Mouse (Mus musculus) stomach, adult 2 months (tissue): ENCODE results near the gene Sept14. TPM values are rescaled to one million over a fixed set of nuclear protein-coding genes. Genes with fewer than 3 reads are reported as not detected.

Experiments
- polyA plus RNA-seq: library from polyadenylated mRNA; depleted of rRNA; stranded (reverse); fragments of >200 nt; gene quantifications from 2 replicates; pipeline ENCODE4 v1.2.3, GENCODE M21; 2012; rRNA removed

Sept14 gene
- polyA plus RNA-seq = not detected in 2 replicates

GRCm38 (mm10) chr5:129708412-129708811 lies at the start of gene Sept14:
Sept14 (minus strand) TSS chr5:129708512.

GRCm38 (mm10) chr5:129724834-129725773 lies 16.8 kb upstream of the Sept14 start, which contains the start of gene Nipsnap2:
Nipsnap2 (plus strand) TSS chr5:129725063.

GRCm38 (mm10) chr5:129715326-129715861 lies 7.1 kb upstream of the Sept14 start, which contains the start of gene Mrps17:
Mrps17 (plus strand) TSS chr5:129715497.

GRCm38 (mm10) chr5:129670036-129670458 lies 38.3 kb downstream of the Sept14 start, which contains the start of gene Zfp11:
Zfp11 (minus strand) TSS chr5:129670099.

Other genes with a start within 250 kb of the Sept14 start
- gene Sfswap, start 207.3 kb downstream of the Sept14 start, polyA plus RNA-seq = 44.2 and 58.8 TPM in 2 replicates
- gene Mmp17, start 124.3 kb downstream of the Sept14 start, polyA plus RNA-seq = 4.1 and 4.6 TPM in 2 replicates
- 0.32 and 0.35 TPM in 2 replicates for gene Zfp11, start 38.4 kb downstream of the Sept14 start, polyA plus RNA-seq
- gene Mrps17, start 7.0 kb upstream of the Sept14 start, polyA plus RNA-seq = 30.9 and 37.4 TPM in 2 replicates
- gene Nipsnap2, start 16.6 kb upstream of the Sept14 start, polyA plus RNA-seq = 13.1 and 16.2 TPM in 2 replicates
- gene Psph, start 78.9 kb upstream of the Sept14 start, polyA plus RNA-seq = 11.9 and 13.8 TPM in 2 replicates
- gene Sumf2, start 138.5 kb upstream of the Sept14 start, polyA plus RNA-seq = 5.2 and 5.6 TPM in 2 replicates
- gene Chchd2, start 179.0 kb upstream of the Sept14 start, polyA plus RNA-seq = 1,057 and 2,189 TPM in 2 replicates
- 0.40 and 0.51 TPM in 2 replicates for gene Zbed5, start 187.2 kb upstream of the Sept14 start, polyA plus RNA-seq
- gene Phkg1, start 190.0 kb upstream of the Sept14 start, polyA plus RNA-seq = 0.41 and 0.74 TPM in 2 replicates
- gene Nupr1l, start 200.0 kb upstream of the Sept14 start, polyA plus RNA-seq = 3.4 and 4.2 TPM in 2 replicates
- gene Vkorc1l1, start 233.5 kb upstream of the Sept14 start, polyA plus RNA-seq = 3.9 and 6.9 TPM in 2 replicates